Comparison of ENCODE assay signal across 27 mouse cellular contexts in genomic region chr10:98196852-98197251, GRCm38 (mm10).
"Had no signal": no experiment of that assay in that cellular context is flagged by ENCODE, and none has a peak within 500 bp of the region (broad histone marks: within the 10 kb centered on the region; RNA-seq: fewer than 3 reads in every experiment).

No protein-coding gene starts in this region.

- H3K4me1 ChIP-seq: heart, embryonic 10.5 days; heart, embryonic 12.5 days; hindbrain, embryonic 12.5 days; intestine, embryonic 15.5 days; limb, embryonic 10.5 days; limb, embryonic 12.5 days; liver, embryonic 13.5 days; liver, embryonic 15.5 days had no signal

- ATAC-seq: hindbrain, embryonic 16.5 days; inflammation-experienced regulatory T-cells, adult 6 months; intestine, embryonic 15.5 days; intestine, postnatal 0 days; liver, postnatal 0 days had no signal

- DNase-seq: gastrocnemius, adult 2 months; gastrocnemius, postnatal 10 days; gastrocnemius, postnatal 25 days; heart, adult 18-20 months; heart, postnatal 10 days; kidney, adult 18-20 months; kidney, adult 8-10 months; kidney, postnatal 14 days; kidney, postnatal 4 days; liver; liver, embryonic 13.5 days; liver, postnatal 0 days had no signal

- H3K27me3 ChIP-seq: heart, embryonic 12.5 days; hindbrain, embryonic 12.5 days; intestine, embryonic 15.5 days; limb, embryonic 12.5 days; liver, embryonic 13.5 days; liver, embryonic 15.5 days had no signal

- H3K4me2 ChIP-seq: heart, embryonic 12.5 days; hindbrain, embryonic 12.5 days; hindbrain, embryonic 14.5 days; intestine, embryonic 15.5 days; limb, embryonic 12.5 days; liver, embryonic 11.5 days; liver, embryonic 13.5 days; liver, embryonic 15.5 days had no signal

- H3K9me3 ChIP-seq: heart, embryonic 10.5 days; heart, embryonic 12.5 days; hindbrain, embryonic 12.5 days; intestine, embryonic 15.5 days; limb, embryonic 10.5 days; limb, embryonic 12.5 days; liver, embryonic 13.5 days; liver, embryonic 15.5 days had no signal

- H3K36me3 ChIP-seq: heart, embryonic 10.5 days; heart, embryonic 12.5 days; hindbrain, embryonic 12.5 days; intestine, embryonic 15.5 days; limb, embryonic 10.5 days; limb, embryonic 12.5 days; liver, embryonic 13.5 days; liver, embryonic 15.5 days had no signal

- H3K4me3 ChIP-seq: gastrocnemius, adult 2 months; heart, embryonic 10.5 days; heart, embryonic 12.5 days; hindbrain, embryonic 12.5 days; intestine, embryonic 15.5 days; layer of hippocampus, adult 2 months; left cerebral cortex, adult 2 months; limb, embryonic 10.5 days; limb, embryonic 12.5 days; liver, embryonic 13.5 days; liver, embryonic 15.5 days had no signal

- H3K27ac ChIP-seq: gastrocnemius, adult 2 months; heart, embryonic 10.5 days; hindbrain, embryonic 12.5 days; hindbrain, embryonic 14.5 days; intestine, embryonic 15.5 days; kidney, postnatal 0 days; layer of hippocampus, adult 2 months; left cerebral cortex, adult 2 months; limb, embryonic 10.5 days; limb, embryonic 12.5 days; liver, embryonic 13.5 days; liver, embryonic 15.5 days had no signal

- H3K9ac ChIP-seq: heart, embryonic 12.5 days; hindbrain, embryonic 12.5 days; hindbrain, embryonic 14.5 days; intestine, embryonic 15.5 days; limb, embryonic 12.5 days; liver, embryonic 13.5 days; liver, embryonic 15.5 days; liver, postnatal 0 days had no signal
